Mouse (Mus musculus) forebrain, embryonic 16.5 days (tissue): Measurements from ENCODE around the gene Arrb1. TPM values are rescaled to one million over a fixed set of nuclear protein-coding genes. Genes with fewer than 3 reads are reported as not detected.

ENCODE experiments used
- ATAC-seq: fragments of 200-750 bp; cut with Nextera tagmentation; 2 replicates; pipeline ENCODE4 v1.8.0; 2017; ENCODE audit warnings: mild to moderate bottlenecking, moderate library complexity
- H3K27ac ChIP-seq: fragments of 300-500 bp; sonication (generic); 2 replicates; pipeline ENCODE4 v1.5.1; 2014; ENCODE audit warnings: low read length, control low read depth
- H3K27me3 ChIP-seq: fragments of 300-500 bp; sonication (generic); replicated peaks from 2 replicates; pipeline ENCODE4 v1.6.1; 2014; ENCODE audit warnings: low read length; ENCODE audit not compliant: control insufficient read depth, insufficient read depth
- H3K36me3 ChIP-seq: fragments of 300-500 bp; sonication (generic); 2 replicates; pipeline ENCODE4 v1.6.1; 2014; ENCODE audit not compliant: control insufficient read depth, insufficient read depth
- H3K4me1 ChIP-seq: fragments of 300-500 bp; sonication (generic); replicated peaks from 2 replicates; pipeline ENCODE4 v1.6.1; 2014; ENCODE audit warnings: low read length; ENCODE audit not compliant: control insufficient read depth, insufficient read depth
- H3K4me2 ChIP-seq: fragments of 300-500 bp; sonication (generic); 2 replicates; pipeline ENCODE4 v1.6.1; 2014; ENCODE audit warnings: mild to moderate bottlenecking, low read length, control low read depth
- H3K4me3 ChIP-seq: fragments of 300-500 bp; sonication (generic); replicated peaks from 2 replicates; pipeline ENCODE4 v1.5.1; 2014; ENCODE audit warnings: mild to moderate bottlenecking, low read length, control low read depth
- H3K9ac ChIP-seq: fragments of 300-500 bp; sonication (generic); replicated peaks from 2 replicates; pipeline ENCODE4 v1.6.1; 2014; ENCODE audit warnings: low read depth, low read length, control low read depth
- H3K9me3 ChIP-seq: fragments of 300-500 bp; sonication (generic); 2 replicates; pipeline ENCODE4 v1.6.1; 2016; ENCODE audit warnings: low read length; ENCODE audit not compliant: control insufficient read depth
- WGBS: fragments of 180-500 bp; shearing (Covaris S2); extraction: QIAGEN DNeasy Blood & Tissue Kit; methylation state at CpG from one replicate; pipeline ENCODE4 v1.1.7; 2014; 5-methylcytosine and 5-hydroxymethylcytosine counted together
- polyA plus RNA-seq: library from polyadenylated mRNA; unstranded; fragments of >200 nt; fragmentation: Nextera tagmentation; extraction: Ambion mirVana; gene quantifications from 2 replicates; pipeline ENCODE4 v1.2.1, GENCODE M21; 2015

Gene Arrb1
- polyA plus RNA-seq, 1 experiment from 2014 or later = 18.1 TPM

DNA sequence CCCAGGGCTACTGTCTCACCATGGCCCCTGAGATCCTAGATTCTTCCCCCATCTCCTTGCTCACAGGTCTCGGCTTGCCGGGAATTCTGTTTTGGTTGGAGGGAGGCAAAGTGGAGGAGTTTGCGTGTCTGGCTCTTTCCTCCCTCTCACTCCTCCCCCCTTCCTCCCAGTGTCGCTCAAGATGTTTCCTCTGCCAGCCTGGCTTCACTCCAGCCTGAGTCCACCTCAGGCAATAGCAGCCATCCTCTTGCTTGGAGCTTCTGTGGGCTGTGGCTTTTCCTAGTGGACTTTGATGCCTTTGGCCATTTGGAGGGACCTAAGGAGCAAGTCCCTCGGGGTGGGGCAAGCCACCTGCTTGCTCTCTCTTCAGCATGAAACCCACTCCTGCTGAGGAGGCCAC is 27.2 kb downstream of the Arrb1 start:
- Histone ChIP-seq H3K9me3 (no peaks in the 10 kb centered on the region), H3K4me3 (no peak overlapping the region), H3K27me3 (no peaks in the 10 kb centered on the region), H3K4me2 (no peak overlapping the region), H3K4me1 (peaks cover 43% of the 10 kb centered on the region), H3K9ac (no peak overlapping the region), H3K27ac (no peak overlapping the region; the same call in 1 of the 2 replicates), H3K36me3 (no peaks in the 10 kb centered on the region)
- WGBS = 25% methylated on average over 5 of the region's 5 CpGs
- ATAC-seq = peak; percentile 18; the same call in 1 of the 2 replicates

DNA sequence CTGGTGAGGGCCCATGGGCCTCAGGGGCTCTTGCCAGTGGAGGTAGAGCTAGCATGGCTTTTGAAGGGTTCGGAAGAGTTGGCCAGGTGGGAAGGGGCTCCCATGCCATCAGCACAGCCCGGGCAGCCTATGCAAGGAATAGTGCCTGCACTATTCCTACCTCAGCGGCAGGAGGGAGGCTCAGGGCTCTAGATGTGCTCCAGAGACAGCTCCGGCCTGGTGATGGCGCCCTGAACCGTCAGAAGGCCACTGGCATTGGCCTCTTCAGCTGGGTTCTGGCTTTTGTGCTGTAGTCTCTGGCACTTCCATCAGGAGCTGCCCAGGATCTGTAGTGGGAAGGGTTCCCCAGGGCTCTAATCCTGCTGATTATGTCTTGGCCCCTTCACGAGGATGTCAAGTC is 28.0 kb downstream of the Arrb1 start:
- no peak overlapping the region for H3K27ac ChIP-seq
- no peak overlapping the region for H3K9ac ChIP-seq
- no peaks in the 10 kb centered on the region for H3K27me3 ChIP-seq
- no peaks in the 10 kb centered on the region for H3K9me3 ChIP-seq
- WGBS = 43% methylated on average over 7 of the region's 7 CpGs
- no peaks in the 10 kb centered on the region for H3K36me3 ChIP-seq
- H3K4me1 ChIP-seq = peaks cover 43% of the 10 kb centered on the region
- no peak overlapping the region for H3K4me2 ChIP-seq
- no peak overlapping the region for H3K4me3 ChIP-seq
- no peak for ATAC-seq

DNA sequence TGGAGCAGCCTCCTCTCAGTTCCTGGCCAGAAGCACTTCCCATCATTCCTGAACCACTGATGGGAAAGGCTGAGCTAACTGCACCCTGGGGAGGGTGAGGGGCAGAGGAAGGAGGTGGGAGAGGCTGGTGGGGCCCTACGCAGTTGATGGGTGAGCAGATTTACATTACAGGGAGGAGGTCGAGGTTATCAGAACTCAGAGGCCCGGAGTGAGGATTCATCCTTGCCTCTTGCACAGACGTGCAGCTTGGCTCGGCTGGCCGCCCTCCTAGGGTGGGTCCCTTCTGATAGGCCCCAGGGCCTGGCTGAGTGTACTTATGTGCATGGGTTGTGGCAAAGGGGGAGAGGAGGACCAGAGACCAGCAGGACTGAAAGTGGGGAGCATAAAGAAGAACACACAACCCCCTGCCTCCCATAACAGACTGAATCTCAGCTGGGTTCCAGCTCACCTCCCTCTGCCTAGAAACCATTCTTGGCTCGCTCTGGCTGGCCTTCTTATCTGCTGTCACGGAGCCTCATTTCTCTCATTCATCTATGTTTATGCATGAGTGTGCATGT is 30.1 kb downstream of the Arrb1 start:
- WGBS = 38% methylated on average over 8 of the region's 8 CpGs
- H3K27ac ChIP-seq = peak overlapping the region; percentile 21; the same call in 1 of the 2 replicates
- H3K9ac ChIP-seq = no peak overlapping the region
- H3K36me3 ChIP-seq = no peaks in the 10 kb centered on the region
- H3K4me2 ChIP-seq = no peak overlapping the region
- H3K9me3 ChIP-seq = no peaks in the 10 kb centered on the region
- no peak overlapping the region for H3K4me3 ChIP-seq
- peaks cover 35% of the 10 kb centered on the region for H3K4me1 ChIP-seq
- peak; percentile 47 for ATAC-seq
- no peaks in the 10 kb centered on the region for H3K27me3 ChIP-seq

DNA sequence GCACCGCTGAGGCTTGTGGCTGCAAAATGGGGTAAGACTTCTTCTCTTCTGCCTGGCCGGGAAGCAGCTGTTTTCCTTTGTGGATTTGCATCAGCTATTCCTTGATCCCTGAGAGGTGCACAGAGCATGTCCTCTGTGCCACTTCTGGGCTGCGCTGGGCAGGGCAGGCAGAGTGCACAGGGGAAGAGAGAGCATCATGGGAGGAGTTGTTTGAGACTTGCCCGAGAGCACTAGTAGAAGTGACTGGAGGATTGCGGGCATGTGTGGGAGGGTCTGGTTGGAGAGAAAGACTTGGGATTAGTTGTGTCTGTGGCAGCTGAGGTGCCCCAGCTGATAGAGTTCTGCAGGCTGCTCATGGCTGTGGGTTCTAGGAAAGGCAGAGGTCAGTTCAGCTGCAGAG is 35.4 kb downstream of the Arrb1 start:
- Histone ChIP-seq H3K27ac (no peak overlapping the region), H3K4me3 (no peak overlapping the region), H3K27me3 (no peaks in the 10 kb centered on the region), H3K4me1 (peaks cover 8% of the 10 kb centered on the region), H3K36me3 (no peaks in the 10 kb centered on the region), H3K9me3 (no peaks in the 10 kb centered on the region), H3K4me2 (no peak overlapping the region), H3K9ac (no peak overlapping the region)
- no peak for ATAC-seq
- WGBS = 60% methylated on average over 5 of the region's 5 CpGs

DNA sequence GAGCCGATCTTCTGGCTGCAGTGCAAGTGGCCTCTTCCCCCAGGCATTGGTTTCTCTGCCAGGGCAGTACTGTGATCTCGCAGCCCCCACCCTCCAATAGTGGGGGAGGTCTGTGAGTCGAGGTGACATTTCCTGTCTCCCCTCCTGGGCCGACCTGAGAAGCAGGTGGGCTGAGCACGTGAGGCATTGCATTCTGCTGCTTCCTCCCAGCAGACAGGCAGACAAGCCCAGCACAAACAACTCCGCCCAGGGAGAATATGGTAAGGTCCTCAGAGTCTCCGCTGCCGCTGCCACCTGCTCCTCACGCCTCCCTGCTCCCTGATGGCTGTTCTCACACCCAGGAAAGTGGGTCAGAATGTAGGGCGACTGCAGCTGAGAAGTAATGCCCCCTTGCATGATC is 37.7 kb downstream of the Arrb1 start:
- 37% methylated on average over 10 of the region's 10 CpGs for WGBS
- Histone ChIP-seq H3K4me2 (no peak overlapping the region), H3K4me1 (0 out of 2 replicates have a peak, but pooled peaks cover 4% of the 10 kb centered on the region), H3K27me3 (no peaks in the 10 kb centered on the region), H3K9me3 (no peaks in the 10 kb centered on the region), H3K9ac (no peak overlapping the region), H3K27ac (no peak overlapping the region), H3K4me3 (no peak overlapping the region), H3K36me3 (no peaks in the 10 kb centered on the region)
- ATAC-seq = no peak

DNA sequence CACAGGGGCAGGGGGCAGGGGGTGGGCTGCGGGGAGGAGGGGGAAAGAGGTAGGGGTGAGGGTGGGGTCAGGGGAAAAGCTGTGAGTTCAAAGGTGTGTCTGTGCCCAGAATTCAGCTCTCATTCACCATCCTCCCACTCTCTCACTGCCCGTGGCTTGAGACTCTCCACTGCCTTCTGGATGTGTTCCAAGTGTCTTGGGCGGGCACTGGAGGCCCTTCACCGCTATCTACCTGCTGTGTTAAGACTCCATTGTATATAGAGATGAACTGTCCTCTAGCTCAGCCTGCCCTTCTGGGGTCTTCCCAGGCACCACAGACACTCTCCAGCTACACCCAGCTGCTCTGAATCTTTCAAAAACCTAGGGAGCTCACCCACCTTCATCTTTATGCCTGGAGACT is 38.1 kb downstream of the Arrb1 start:
- WGBS = 60% methylated on average over 4 of the region's 4 CpGs
- H3K27ac ChIP-seq = no peak overlapping the region
- H3K4me1 ChIP-seq = 0 out of 2 replicates have a peak, but pooled peaks cover 4% of the 10 kb centered on the region
- H3K36me3 ChIP-seq = no peaks in the 10 kb centered on the region
- no peaks in the 10 kb centered on the region for H3K9me3 ChIP-seq
- no peak overlapping the region for H3K4me2 ChIP-seq
- H3K4me3 ChIP-seq = no peak overlapping the region
- no peaks in the 10 kb centered on the region for H3K27me3 ChIP-seq
- no peak for ATAC-seq
- H3K9ac ChIP-seq = no peak overlapping the region

DNA sequence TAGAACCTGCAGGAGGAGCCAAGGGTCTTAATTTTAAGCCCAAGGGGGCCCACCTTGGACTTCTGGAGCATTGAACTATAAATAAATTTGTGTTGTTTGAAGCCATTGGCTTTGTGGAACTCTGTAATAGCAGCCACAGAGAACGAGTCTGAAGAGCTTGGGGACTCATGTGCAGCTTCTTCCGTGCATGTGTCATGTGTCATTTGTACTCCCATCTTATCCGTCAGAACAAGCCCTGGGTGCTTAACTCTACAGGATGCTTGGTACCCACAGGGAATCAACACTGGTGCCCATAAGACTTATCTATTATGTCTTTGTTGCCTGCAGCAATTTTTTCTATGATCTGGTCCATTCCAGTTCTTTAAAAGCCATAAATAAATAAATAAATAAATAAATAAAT is 43.0 kb downstream of the Arrb1 start:
- Histone ChIP-seq H3K27ac (no peak overlapping the region), H3K9me3 (no peaks in the 10 kb centered on the region), H3K4me2 (no peak overlapping the region), H3K9ac (no peak overlapping the region), H3K4me1 (peaks cover 11% of the 10 kb centered on the region), H3K36me3 (no peaks in the 10 kb centered on the region), H3K27me3 (no peaks in the 10 kb centered on the region), H3K4me3 (no peak overlapping the region)
- 84% methylated on average over 3 of the region's 3 CpGs for WGBS
- ATAC-seq = no peak

DNA sequence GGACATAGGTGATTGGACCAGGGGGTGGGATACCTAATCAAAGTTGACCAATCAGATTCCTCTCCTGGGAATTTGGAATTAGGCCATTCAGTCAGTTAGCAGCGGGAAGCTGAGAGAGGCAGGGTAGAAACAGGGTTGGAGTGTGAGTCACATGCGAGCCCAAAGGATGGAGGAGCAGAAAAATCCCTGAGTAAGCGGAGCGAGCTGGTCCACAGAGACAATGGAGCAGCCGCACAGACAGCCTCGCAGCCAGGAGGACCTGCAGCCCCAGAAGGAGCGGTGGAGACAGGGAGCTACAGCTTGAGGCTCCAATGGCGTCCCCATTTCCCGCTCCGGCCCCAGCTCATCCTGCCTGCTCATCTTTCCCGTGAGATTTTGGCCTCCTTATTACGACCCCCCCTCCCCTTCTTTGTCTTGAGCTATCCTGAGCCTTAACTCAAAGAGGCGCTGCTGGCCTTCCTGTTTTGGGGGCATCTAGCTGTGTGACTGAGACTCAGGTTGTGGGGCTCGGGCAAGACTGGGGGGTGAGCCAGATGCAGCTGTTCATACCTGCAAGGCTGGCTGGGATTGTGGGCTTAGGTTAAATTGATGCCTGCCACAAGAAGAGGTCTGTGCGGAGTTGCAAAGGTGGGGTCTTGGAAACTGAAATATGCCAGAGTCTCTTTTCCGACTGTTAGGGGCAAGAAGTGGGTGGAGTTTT is 44.4 kb downstream of the Arrb1 start:
- peak; percentile 75 for ATAC-seq
- Histone ChIP-seq H3K4me3 (peak overlapping the region; percentile 32), H3K27ac (peak overlapping the region; percentile 31; the same call in 1 of the 2 replicates), H3K4me2 (peak overlapping the region; percentile 50), H3K9ac (peak overlapping the region; percentile 58), H3K36me3 (no peaks in the 10 kb centered on the region), H3K4me1 (peaks cover 11% of the 10 kb centered on the region), H3K9me3 (no peaks in the 10 kb centered on the region), H3K27me3 (no peaks in the 10 kb centered on the region)
- WGBS = 3% methylated on average over 16 of the region's 16 CpGs

DNA sequence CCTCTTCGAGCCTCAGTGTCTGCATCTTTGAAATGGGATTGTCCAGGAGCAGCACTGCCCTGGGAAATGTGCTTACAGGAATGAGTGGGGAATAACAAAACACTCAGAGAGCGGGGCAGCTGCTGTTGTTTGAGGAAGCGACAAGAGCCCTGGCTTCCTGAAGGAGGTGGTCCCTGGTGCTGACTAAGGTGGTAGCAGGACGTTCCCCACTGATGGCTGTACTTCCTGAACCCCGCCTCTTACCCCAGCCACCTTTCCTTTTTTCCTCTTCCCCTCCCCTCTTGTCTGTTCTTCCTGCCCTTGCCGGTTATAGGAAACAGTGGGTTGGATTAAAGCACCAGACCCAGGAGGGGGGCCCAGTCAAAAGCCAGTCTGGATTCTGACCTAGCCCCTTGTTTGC is 45.0 kb downstream of the Arrb1 start:
- no peaks in the 10 kb centered on the region for H3K9me3 ChIP-seq
- H3K27me3 ChIP-seq = no peaks in the 10 kb centered on the region
- peak overlapping the region; percentile 50 for H3K4me2 ChIP-seq
- ATAC-seq = no peak
- no peak overlapping the region for H3K27ac ChIP-seq
- H3K9ac ChIP-seq = no peak overlapping the region
- H3K36me3 ChIP-seq = peaks cover 2% of the 10 kb centered on the region; the same call in 1 of the 2 replicates
- 36% methylated on average over 6 of the region's 6 CpGs for WGBS
- peaks cover 11% of the 10 kb centered on the region for H3K4me1 ChIP-seq
- peak overlapping the region; percentile 32; the same call in 1 of the 2 replicates for H3K4me3 ChIP-seq
